ENCODE assay signal across 15 mouse cellular contexts in the genomic region with DNA sequence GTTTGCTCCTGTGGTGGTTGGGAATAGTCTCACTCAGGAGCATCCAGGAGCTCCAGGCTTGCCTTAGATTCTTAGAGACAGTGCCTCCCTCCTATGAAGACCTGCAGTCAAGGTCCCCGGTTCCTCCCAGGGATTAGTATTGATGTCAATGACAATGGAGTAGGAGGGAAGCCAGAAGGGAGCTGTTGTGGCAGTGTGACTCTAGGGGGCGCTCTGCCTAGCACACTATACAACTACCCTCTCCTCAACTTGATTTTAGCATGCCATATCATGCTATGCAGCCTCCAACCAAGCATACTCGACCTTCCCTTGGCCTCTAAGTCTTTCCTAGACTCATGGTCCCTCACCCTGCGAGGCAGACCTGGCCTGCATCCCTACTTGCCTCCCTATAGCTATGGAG.
DNase-seq lines count a peak whose midpoint lies in the region; ATAC-seq and TF ChIP-seq lines count a peak whose summit lies in the region.
"Had no signal": no experiment of that assay in that cellular context is flagged by ENCODE, and none has a peak within 500 bp of the region (broad histone marks: within the 10 kb centered on the region; RNA-seq: fewer than 3 reads in every experiment).

No protein-coding gene starts in this region.

- H3K9ac ChIP-seq in forebrain, postnatal 0 days, result no peak overlapping the region
- H3K9ac ChIP-seq in forebrain, embryonic 15.5 days (replicated peaks), result no peak overlapping the region
- no peak overlapping the region for H3K9ac ChIP-seq in liver, postnatal 0 days (replicated peaks)
- no peak overlapping the region for H3K9ac ChIP-seq in liver, embryonic 12.5 days
- H3K9ac ChIP-seq: limb, embryonic 12.5 days; midbrain, embryonic 15.5 days had no signal

- no peaks in the 10 kb centered on the region for H3K36me3 ChIP-seq in forebrain, postnatal 0 days (ENCODE audit: insufficient read depth)
- H3K36me3 ChIP-seq in forebrain, embryonic 15.5 days, result no peaks in the 10 kb centered on the region
- H3K36me3 ChIP-seq in liver, postnatal 0 days (replicated peaks; ENCODE audit: insufficient read depth, low read length), result no peaks in the 10 kb centered on the region
- no peaks in the 10 kb centered on the region for H3K36me3 ChIP-seq in liver, embryonic 12.5 days
- H3K36me3 ChIP-seq: limb, embryonic 12.5 days; midbrain, embryonic 15.5 days had no signal

- no peak for ATAC-seq in forebrain, postnatal 0 days
- ATAC-seq in forebrain, embryonic 15.5 days (replicated peaks), result no peak
- no peak for ATAC-seq in liver, postnatal 0 days
- no peak for ATAC-seq in liver, embryonic 12.5 days
- ATAC-seq: hindbrain, embryonic 16.5 days; midbrain, embryonic 15.5 days had no signal

- H3K4me1 ChIP-seq in forebrain, postnatal 0 days (ENCODE audit: insufficient read depth), result no peaks in the 10 kb centered on the region
- H3K4me1 ChIP-seq in forebrain, embryonic 15.5 days, result no peaks in the 10 kb centered on the region
- H3K4me1 ChIP-seq in liver, postnatal 0 days (ENCODE audit: insufficient read depth), result peaks cover 7% of the 10 kb centered on the region
- peaks cover 14% of the 10 kb centered on the region for H3K4me1 ChIP-seq in liver, embryonic 12.5 days
- H3K4me1 ChIP-seq: midbrain, embryonic 15.5 days had no signal

- DNase-seq in forebrain, postnatal 0 days, result no peak
- no peak for DNase-seq in liver, postnatal 0 days
- DNase-seq in B cell, adult 2 months, result peak; percentile 14 to 24
- DNase-seq in R1 (ENCODE audit: low read depth, low spot score), result peak; percentile 70
- no peak for DNase-seq in T-cell, adult 2 months (ENCODE audit: low spot score)
- no peak for DNase-seq in left cerebral cortex, adult 18-20 months (ENCODE audit: low spot score in 2 of 2)
- DNase-seq: adrenal gland, postnatal 10 days; cerebellum, postnatal 36 days; heart, postnatal 10 days; kidney, postnatal 10 days had no signal

- H3K27ac ChIP-seq in forebrain, postnatal 0 days (ENCODE audit: low read depth, low read length), result no peak overlapping the region
- no peak overlapping the region for H3K27ac ChIP-seq in forebrain, embryonic 15.5 days (replicated peaks)
- H3K27ac ChIP-seq in liver, postnatal 0 days (ENCODE audit: low read depth), result no peak overlapping the region
- no peak overlapping the region for H3K27ac ChIP-seq in liver, embryonic 12.5 days
- H3K27ac ChIP-seq: limb, embryonic 12.5 days; midbrain, embryonic 15.5 days had no signal

- 43% methylated on average over 4 of the region's 4 CpGs for WGBS in forebrain, postnatal 0 days
- WGBS in forebrain, embryonic 15.5 days, result 49% methylated on average over 4 of the region's 4 CpGs
- WGBS in liver, postnatal 0 days (ENCODE audit: insufficient replicate concordance), result 51% methylated on average over 4 of the region's 4 CpGs
- 40% methylated on average over 4 of the region's 4 CpGs for WGBS in liver, embryonic 12.5 days (ENCODE audit: insufficient replicate concordance)

- no peak overlapping the region for H3K4me2 ChIP-seq in forebrain, postnatal 0 days (ENCODE audit: low read depth)
- H3K4me2 ChIP-seq in forebrain, embryonic 15.5 days (replicated peaks), result no peak overlapping the region
- H3K4me2 ChIP-seq in liver, postnatal 0 days (ENCODE audit: low read depth, low read length), result no peak overlapping the region
- no peak overlapping the region for H3K4me2 ChIP-seq in liver, embryonic 12.5 days
- H3K4me2 ChIP-seq: limb, embryonic 12.5 days; midbrain, embryonic 15.5 days had no signal

- no peak for TF ChIP-seq EP300 in liver, postnatal 0 days (IDR thresholded peaks at IDR 0.05; ENCODE audit: low read depth)

- H3K27me3 ChIP-seq in forebrain, postnatal 0 days (ENCODE audit: insufficient read depth, low read length), result no peaks in the 10 kb centered on the region
- no peaks in the 10 kb centered on the region for H3K27me3 ChIP-seq in forebrain, embryonic 15.5 days
- no peaks in the 10 kb centered on the region for H3K27me3 ChIP-seq in liver, postnatal 0 days (ENCODE audit: insufficient read depth, low read length)
- H3K27me3 ChIP-seq in liver, embryonic 12.5 days (replicated peaks), result peaks cover 5% of the 10 kb centered on the region
- H3K27me3 ChIP-seq: midbrain, embryonic 15.5 days had no signal

- H3K4me3 ChIP-seq in forebrain, postnatal 0 days (ENCODE audit: low read depth, low read length), result no peak overlapping the region
- no peak overlapping the region for H3K4me3 ChIP-seq in forebrain, embryonic 15.5 days
- no peak overlapping the region for H3K4me3 ChIP-seq in liver, postnatal 0 days (ENCODE audit: low read depth, low read length)
- no peak overlapping the region for H3K4me3 ChIP-seq in liver, embryonic 12.5 days
- H3K4me3 ChIP-seq: limb, embryonic 12.5 days; midbrain, embryonic 15.5 days had no signal

- peak; percentile 13; the same call in 1 of the 2 replicates for TF ChIP-seq CTCF in forebrain, postnatal 0 days (IDR thresholded peaks at IDR 0.05; ENCODE audit: low read depth)
- TF ChIP-seq CTCF in liver, postnatal 0 days (IDR thresholded peaks at IDR 0.05; ENCODE audit: low read depth), result peak; percentile 42

- no peaks in the 10 kb centered on the region for H3K9me3 ChIP-seq in forebrain, postnatal 0 days (ENCODE audit: low read length)
- no peaks in the 10 kb centered on the region for H3K9me3 ChIP-seq in forebrain, embryonic 15.5 days
- H3K9me3 ChIP-seq in liver, postnatal 0 days (ENCODE audit: low read length), result no peaks in the 10 kb centered on the region
- no peaks in the 10 kb centered on the region for H3K9me3 ChIP-seq in liver, embryonic 12.5 days (replicated peaks)
- H3K9me3 ChIP-seq: limb, embryonic 12.5 days; midbrain, embryonic 15.5 days had no signal

Comparison
In these comparisons a context has a peak if more than half of its experiments do, and no peak if none do; other contexts are left out.
1. DNase-seq: peak in B cell, adult 2 months (2 of 2) and R1 (single experiment); none in forebrain, postnatal 0 days (single experiment), liver, postnatal 0 days (single experiment), T-cell, adult 2 months (single experiment) and left cerebral cortex, adult 18-20 months (0 of 2).